Mouse (Mus musculus): ENCODE data around the gene Hdgf. TPM values are rescaled to one million over a fixed set of nuclear protein-coding genes. Genes with fewer than 3 reads are reported as not detected.
"Not testable (repeated sequence)": the region's sequence is repeated elsewhere in the genome, so short reads cannot be mapped to it uniquely, and the experiment has no call there.

Hdgf gene
- 186 and 199 TPM in 2 replicates for polyA plus RNA-seq (2015; fragmentation: Nextera tagmentation; extraction: Ambion mirVana)

- Histone ChIP-seq H3K27ac (ENCODE audit: low read length) (peak within 1 kb of the TSS; percentile 97), H3K4me3 (ENCODE audit: low read depth, low read length) (peak within 1 kb of the TSS; percentile 99), H3K27me3 (replicated peaks; ENCODE audit: insufficient read depth, low read length) (no peaks in the 10 kb centered on the region), H3K36me3 (ENCODE audit: insufficient read depth, low read length) (no peaks in the 10 kb centered on the region), H3K4me2 (replicated peaks; ENCODE audit: low read depth, low read length) (peak within 1 kb of the TSS; percentile 61), H3K9me3 (ENCODE audit: low read length) (no peaks in the 10 kb centered on the region), H3K9ac (replicated peaks; ENCODE audit: low read depth) (peak within 1 kb of the TSS; percentile 96), H3K4me1 (ENCODE audit: insufficient read depth, low read depth, low read length) (peaks cover 28% of the 10 kb centered on the region)
- peak; percentile 20; the same call in 1 of the 2 replicates for TF ChIP-seq EP300 (IDR thresholded peaks at IDR 0.05)
- TF ChIP-seq CTCF (IDR thresholded peaks at IDR 0.05), result peak; percentile 64
- ATAC-seq (peak; percentile 89), DNase-seq (ENCODE audit: low spot score) (peak; percentile 99)
- under 1% methylated on average over 46 of the region's 57 CpGs for WGBS
These were observed at the start of gene Hdgf for GRCm38 (mm10) chr3:87905880-87906485. TSS of gene Hdgf (plus strand) at chr3:87906321.

GRCm38 (mm10) chr3:87857666-87858065 lies 48.5 kb upstream of the Hdgf start:
- 89% methylated on average over 8 of the region's 8 CpGs for WGBS
- DNase-seq (ENCODE audit: low spot score) (no peak), ATAC-seq (no peak)
- no peaks in the 10 kb centered on the region for H3K27me3 ChIP-seq (replicated peaks; ENCODE audit: insufficient read depth, low read length)
- no peak overlapping the region for H3K4me3 ChIP-seq (ENCODE audit: low read depth, low read length)
- no peak overlapping the region for H3K4me2 ChIP-seq (replicated peaks; ENCODE audit: low read depth, low read length)
- no peaks in the 10 kb centered on the region for H3K9me3 ChIP-seq (ENCODE audit: low read length)
- TF ChIP-seq EP300 (IDR thresholded peaks at IDR 0.05) (no peak), CTCF (IDR thresholded peaks at IDR 0.05) (no peak)
- H3K4me1 ChIP-seq (ENCODE audit: insufficient read depth, low read depth, low read length), result no peaks in the 10 kb centered on the region
- no peak overlapping the region for H3K27ac ChIP-seq (ENCODE audit: low read length)
- peaks cover 29% of the 10 kb centered on the region for H3K36me3 ChIP-seq (ENCODE audit: insufficient read depth, low read length)
- no peak overlapping the region for H3K9ac ChIP-seq (replicated peaks; ENCODE audit: low read depth)

GRCm38 (mm10) chr3:87859813-87860212 lies 46.3 kb upstream of the Hdgf start:
- Histone ChIP-seq H3K4me2 (replicated peaks; ENCODE audit: low read depth, low read length) (no peak overlapping the region), H3K4me3 (ENCODE audit: low read depth, low read length) (no peak overlapping the region), H3K9me3 (ENCODE audit: low read length) (no peaks in the 10 kb centered on the region), H3K36me3 (ENCODE audit: insufficient read depth, low read length) (peaks cover 34% of the 10 kb centered on the region), H3K4me1 (ENCODE audit: insufficient read depth, low read depth, low read length) (no peaks in the 10 kb centered on the region), H3K27ac (ENCODE audit: low read length) (no peak overlapping the region), H3K27me3 (replicated peaks; ENCODE audit: insufficient read depth, low read length) (no peaks in the 10 kb centered on the region), H3K9ac (replicated peaks; ENCODE audit: low read depth) (no peak overlapping the region)
- peak; percentile 70 for ATAC-seq
- WGBS, result 20% methylated on average over 3 of the region's 3 CpGs
- TF ChIP-seq CTCF (IDR thresholded peaks at IDR 0.05) (peak; percentile 91), EP300 (IDR thresholded peaks at IDR 0.05) (no peak)
- peak; percentile 84 for DNase-seq (ENCODE audit: low spot score)

- H3K9me3 ChIP-seq (ENCODE audit: low read length); H3K4me1 ChIP-seq (ENCODE audit: insufficient read depth, low read depth, low read length); H3K4me3 ChIP-seq (ENCODE audit: low read depth, low read length); DNase-seq (ENCODE audit: low spot score); ATAC-seq; H3K27ac ChIP-seq (ENCODE audit: low read length); H3K9ac ChIP-seq (replicated peaks; ENCODE audit: low read depth); H3K4me2 ChIP-seq (replicated peaks; ENCODE audit: low read depth, low read length); H3K27me3 ChIP-seq (replicated peaks; ENCODE audit: insufficient read depth, low read length): not testable (repeated sequence)
- H3K36me3 ChIP-seq (ENCODE audit: insufficient read depth, low read length), result peaks cover 36% of the 10 kb centered on the region
- 92% methylated on average over 4 of the region's 4 CpGs for WGBS
These were observed 42.0 kb upstream of the Hdgf start for GRCm38 (mm10) chr3:87864111-87864510.

DNA sequence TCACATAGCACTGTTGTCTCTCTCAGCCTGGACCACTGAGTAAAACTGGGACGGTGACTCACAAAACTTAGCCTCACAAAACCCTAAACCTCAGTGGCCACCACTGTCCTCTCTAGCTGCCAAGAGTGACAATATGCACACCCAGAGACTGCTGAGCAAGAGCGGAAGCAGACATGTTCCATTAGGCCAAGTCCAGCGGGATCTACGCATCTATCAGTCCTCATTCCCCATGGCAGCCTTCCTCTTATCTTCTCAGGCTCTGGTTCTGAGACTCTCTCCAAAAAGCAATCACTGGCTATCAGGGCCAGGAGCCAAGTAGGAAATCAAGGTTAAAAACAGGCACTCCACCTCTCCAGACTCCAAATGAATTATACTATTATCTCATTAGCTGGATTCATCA lies 28.4 kb upstream of the Hdgf start:
- 88% methylated on average over 4 of the region's 4 CpGs for WGBS
- no peak overlapping the region for H3K27ac ChIP-seq (ENCODE audit: low read length)
- ATAC-seq, result no peak

GRCm38 (mm10) chr3:87884291-87884690 lies 21.8 kb upstream of the Hdgf start:
- no peak for ATAC-seq
- DNase-seq (ENCODE audit: low spot score), result no peak
- H3K4me2 ChIP-seq (replicated peaks; ENCODE audit: low read depth, low read length), result peak overlapping the region; percentile 89
- peaks cover 15% of the 10 kb centered on the region for H3K4me1 ChIP-seq (ENCODE audit: insufficient read depth, low read depth, low read length)
- H3K9me3 ChIP-seq (ENCODE audit: low read length), result no peaks in the 10 kb centered on the region
- no peaks in the 10 kb centered on the region for H3K27me3 ChIP-seq (replicated peaks; ENCODE audit: insufficient read depth, low read length)
- WGBS, result 0% methylated on average over 3 of the region's 3 CpGs
- H3K9ac ChIP-seq (replicated peaks; ENCODE audit: low read depth), result peak overlapping the region; percentile 89
- peak overlapping the region; percentile 87; the same call in 1 of the 2 replicates for H3K27ac ChIP-seq (ENCODE audit: low read length)
- H3K36me3 ChIP-seq (ENCODE audit: insufficient read depth, low read length), result no peaks in the 10 kb centered on the region
- H3K4me3 ChIP-seq (ENCODE audit: low read depth, low read length), result peak overlapping the region; percentile 93
- no peak for TF ChIP-seq EP300 (IDR thresholded peaks at IDR 0.05)
- no peak for TF ChIP-seq CTCF (IDR thresholded peaks at IDR 0.05)

More for the DNA sequence above, 28.4 kb upstream of the Hdgf start:
- Histone ChIP-seq H3K4me3 (ENCODE audit: low read depth, low read length) (no peak overlapping the region), H3K9me3 (ENCODE audit: low read length) (no peaks in the 10 kb centered on the region), H3K36me3 (ENCODE audit: insufficient read depth, low read length) (no peaks in the 10 kb centered on the region), H3K4me2 (replicated peaks; ENCODE audit: low read depth, low read length) (no peak overlapping the region), H3K9ac (replicated peaks; ENCODE audit: low read depth) (no peak overlapping the region), H3K4me1 (ENCODE audit: insufficient read depth, low read depth, low read length) (no peaks in the 10 kb centered on the region), H3K27me3 (replicated peaks; ENCODE audit: insufficient read depth, low read length) (no peaks in the 10 kb centered on the region)
- TF ChIP-seq CTCF (IDR thresholded peaks at IDR 0.05) (no peak), EP300 (IDR thresholded peaks at IDR 0.05) (no peak)
- no peak for DNase-seq (ENCODE audit: low spot score)

Measured in lung, postnatal 0 days (tissue).